Mouse (Mus musculus): ENCODE data around the gene Olfr549. TPM values are rescaled to one million over a fixed set of nuclear protein-coding genes. Genes with fewer than 3 reads are reported as not detected.

The Olfr549 gene
- total RNA-seq, 4 experiments from 2014 or later: not detected

DNA sequence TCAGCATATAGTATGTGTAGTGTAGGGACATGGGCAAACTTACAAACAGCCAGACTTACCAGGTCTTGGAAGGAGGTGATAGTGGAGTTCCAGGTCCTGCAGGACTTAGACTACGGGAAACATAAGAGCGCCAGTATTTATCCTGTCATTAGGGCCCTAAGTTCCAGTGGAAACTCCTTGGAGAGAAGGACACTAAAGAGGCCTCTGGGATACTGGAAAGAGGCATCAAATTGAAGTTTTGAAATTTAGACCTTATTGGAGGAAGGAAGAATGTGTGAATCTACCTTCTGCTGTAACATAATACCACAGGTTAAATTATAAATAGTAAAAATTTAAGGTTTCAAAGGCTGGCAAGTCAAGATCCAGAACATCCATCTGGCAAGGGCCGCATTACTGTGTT is 42.1 kb downstream of the Olfr549 start, which contains the start of gene Olfr551:
Gene Olfr551 (minus strand): TSS at position 101 of the 400 bp plus-strand sequence.
- DNase-seq (ENCODE audit: low spot score): no peak

GRCm38 (mm10) chr7:102597378-102598031 is 47.8 kb downstream of the Olfr549 start, which contains the start of gene Olfr552:
TSS of gene Olfr552 (plus strand) at chr7:102597770.
- no peak for DNase-seq (ENCODE audit: low spot score)

Other genes with a start within 250 kb of the Olfr549 start
- 10 to 100 TPM in 3 of 4 experiments, 1 to 10 TPM in 1; 8.8 to 13.1 (median 10.9) TPM for gene Rrm1, start 108.2 kb upstream of the Olfr549 start, total RNA-seq (2022)
- gene Olfr543, start 68.2 kb upstream of the Olfr549 start, total RNA-seq (2022): not detected
- not detected for gene Olfr544, start 61.6 kb upstream of the Olfr549 start, total RNA-seq (2022)
- not detected for gene Olfr545, start 50.3 kb upstream of the Olfr549 start, total RNA-seq (2022)
- gene Olfr547, start 15.1 kb upstream of the Olfr549 start, total RNA-seq (2022): not detected
- gene Olfr548-ps1, start 9.0 kb upstream of the Olfr549 start, total RNA-seq (2022): not detected
- gene Trim21, start 15.6 kb downstream of the Olfr549 start, total RNA-seq (2022): 1 to 10 TPM; 5.1 to 8.2 (median 6.2) TPM
- under 1 TPM in 3 of 4 experiments, not detected in 1; 0.26 to 0.41 (median 0.27) TPM for gene Olfr550, start 21.6 kb downstream of the Olfr549 start, total RNA-seq (2022)
- not detected for gene Olfr551, start 42.0 kb downstream of the Olfr549 start, total RNA-seq (2022)
- gene Olfr552, start 47.9 kb downstream of the Olfr549 start, total RNA-seq (2022): under 1 TPM; 0.11 to 0.20 (median 0.14) TPM
- not detected for gene Olfr553, start 68.3 kb downstream of the Olfr549 start, total RNA-seq (2022)
- not detected for gene Olfr554, start 88.6 kb downstream of the Olfr549 start, total RNA-seq (2022)
- not detected for gene Olfr555, start 109.0 kb downstream of the Olfr549 start, total RNA-seq (2022)
- gene Olfr556, start 115.0 kb downstream of the Olfr549 start, total RNA-seq (2022): not detected
- gene Trim68, start 137.5 kb downstream of the Olfr549 start, total RNA-seq (2022): 10 to 100 TPM in 2 of 4 experiments, 1 to 10 TPM in 2; 7.1 to 12.6 (median 10.1) TPM
- not detected for gene Olfr557, start 146.0 kb downstream of the Olfr549 start, total RNA-seq (2022)
- 1 to 10 TPM; 1.7 to 2.8 (median 2.0) TPM for gene Olfr558, start 152.3 kb downstream of the Olfr549 start, total RNA-seq (2022)
- gene Olfr33, start 169.2 kb downstream of the Olfr549 start, total RNA-seq (2022): not detected
- not detected for gene Olfr559, start 177.6 kb downstream of the Olfr549 start, total RNA-seq (2022)
- gene Olfr560, start 209.5 kb downstream of the Olfr549 start, total RNA-seq (2022): under 1 TPM in 1 of 4 experiments, not detected in 3; 0.16 TPM
- under 1 TPM; 0.23 to 0.41 (median 0.30) TPM for gene Olfr78, start 209.6 kb downstream of the Olfr549 start, total RNA-seq (2022)
- not detected for gene Olfr561, start 221.4 kb downstream of the Olfr549 start, total RNA-seq (2022)

Measured in heart, adult 8-10 months (tissue).